Mouse (Mus musculus) testis, adult 2 months (tissue): Measurements from ENCODE around the gene Fam221a. TPM values are rescaled to one million over a fixed set of nuclear protein-coding genes. Genes with fewer than 3 reads are reported as not detected.
A peak's percentile ranks its signal among the peaks of the same experiment; 100 is the strongest.

Experiments used
- H3K27ac ChIP-seq: fragments of 200-500 bp; 2 replicates; pipeline ENCODE4 v1.5.1; 2012; ENCODE audit warnings: low read depth, low read length; ENCODE audit not compliant: control insufficient read depth, insufficient read depth
- H3K27me3 ChIP-seq: fragments of 200-500 bp; 2 replicates; pipeline ENCODE4 v1.6.1; 2012; ENCODE audit warnings: mild to moderate bottlenecking, low read length, moderate library complexity; ENCODE audit not compliant: control insufficient read depth, insufficient read depth
- H3K36me3 ChIP-seq: fragments of 200-500 bp; 2 replicates; pipeline ENCODE4 v1.6.1; 2012; ENCODE audit warnings: mild to moderate bottlenecking, low read length; ENCODE audit not compliant: control insufficient read depth, insufficient read depth
- H3K4me1 ChIP-seq: fragments of 200-500 bp; 2 replicates; pipeline ENCODE4 v1.6.1; 2012; ENCODE audit warnings: low read length; ENCODE audit not compliant: control insufficient read depth, insufficient read depth
- H3K4me3 ChIP-seq: fragments of 200-500 bp; 2 replicates; pipeline ENCODE4 v1.5.1; 2012; ENCODE audit warnings: low read depth, mild to moderate bottlenecking, low read length, moderate library complexity, mixed read lengths; ENCODE audit not compliant: control insufficient read depth
- CTCF ChIP-seq: fragments of 200-500 bp; IDR thresholded peaks from 2 replicates; pipeline ENCODE4 v1.5.1; 2012; ENCODE audit warnings: low read depth, mild to moderate bottlenecking, inconsistent platforms, low read length, moderate library complexity; ENCODE audit not compliant: control insufficient read depth, insufficient read depth, insufficient replicate concordance
- POLR2A ChIP-seq: fragments of 200-500 bp; IDR thresholded peaks from 2 replicates; pipeline ENCODE4 v1.6.1; 2012; ENCODE audit warnings: low read depth, mild to moderate bottlenecking, inconsistent platforms, low read length, moderate library complexity; ENCODE audit not compliant: control insufficient read depth
- polyA plus RNA-seq: library from polyadenylated mRNA; depleted of rRNA; stranded (reverse); fragments of >200 nt; gene quantifications from 2 replicates; pipeline ENCODE4 v1.2.3, GENCODE M21; 2012

The Fam221a gene
- polyA plus RNA-seq, 1 experiment = 20.5 TPM

- no peak overlapping the region for H3K4me3 ChIP-seq
- TF ChIP-seq POLR2A = no peak
- TF ChIP-seq CTCF = no peak
- H3K27me3 ChIP-seq = no peaks in the 10 kb centered on the region
- no peaks in the 10 kb centered on the region for H3K36me3 ChIP-seq
- H3K27ac ChIP-seq = no peak overlapping the region
- no peaks in the 10 kb centered on the region; the same call in 1 of the 2 replicates for H3K4me1 ChIP-seq
These were observed 43.0 kb upstream of the Fam221a start for GRCm38 (mm10) chr6:49324528-49324927.

GRCm38 (mm10) chr6:49325294-49325693, 42.2 kb upstream of the Fam221a start:
- Histone ChIP-seq H3K4me3 (no peak overlapping the region), H3K36me3 (no peaks in the 10 kb centered on the region), H3K27ac (no peak overlapping the region), H3K4me1 (no peaks in the 10 kb centered on the region; the same call in 1 of the 2 replicates), H3K27me3 (no peaks in the 10 kb centered on the region)
- TF ChIP-seq CTCF (no peak), POLR2A (no peak)

GRCm38 (mm10) chr6:49326846-49327245, 40.7 kb upstream of the Fam221a start:
- Histone ChIP-seq H3K36me3 (no peaks in the 10 kb centered on the region), H3K4me3 (no peak overlapping the region), H3K27me3 (no peaks in the 10 kb centered on the region), H3K4me1 (no peaks in the 10 kb centered on the region; the same call in 1 of the 2 replicates), H3K27ac (no peak overlapping the region)
- TF ChIP-seq CTCF (no peak), POLR2A (no peak)

- H3K4me3 ChIP-seq = no peak overlapping the region; the same call in 1 of the 2 replicates
- H3K36me3 ChIP-seq = no peaks in the 10 kb centered on the region; the same call in 1 of the 2 replicates
- no peaks in the 10 kb centered on the region; the same call in 1 of the 2 replicates for H3K4me1 ChIP-seq
- H3K27ac ChIP-seq = no peak overlapping the region
- no peak for TF ChIP-seq POLR2A
- no peak for TF ChIP-seq CTCF
- no peaks in the 10 kb centered on the region for H3K27me3 ChIP-seq
These were observed 36.0 kb upstream of the Fam221a start for GRCm38 (mm10) chr6:49331369-49332059.

- Histone ChIP-seq H3K27me3 (no peaks in the 10 kb centered on the region), H3K4me1 (no peaks in the 10 kb centered on the region; the same call in 1 of the 2 replicates), H3K4me3 (peak overlapping the region; percentile 71), H3K27ac (no peak overlapping the region), H3K36me3 (no peaks in the 10 kb centered on the region; the same call in 1 of the 2 replicates)
- TF ChIP-seq CTCF (no peak), POLR2A (no peak)
These were observed 35.5 kb upstream of the Fam221a start for GRCm38 (mm10) chr6:49332060-49332370.

- no peak overlapping the region for H3K27ac ChIP-seq
- no peaks in the 10 kb centered on the region; the same call in 1 of the 2 replicates for H3K36me3 ChIP-seq
- H3K27me3 ChIP-seq = no peaks in the 10 kb centered on the region
- no peaks in the 10 kb centered on the region for H3K4me1 ChIP-seq
- H3K4me3 ChIP-seq = no peak overlapping the region
- TF ChIP-seq POLR2A = no peak
- TF ChIP-seq CTCF = no peak
These were observed 29.0 kb upstream of the Fam221a start for GRCm38 (mm10) chr6:49338566-49338965.

GRCm38 (mm10) chr6:49339145-49339544, 28.4 kb upstream of the Fam221a start:
- Histone ChIP-seq H3K36me3 (no peaks in the 10 kb centered on the region), H3K27ac (no peak overlapping the region), H3K27me3 (no peaks in the 10 kb centered on the region), H3K4me3 (no peak overlapping the region), H3K4me1 (no peaks in the 10 kb centered on the region)
- no peak for TF ChIP-seq POLR2A
- TF ChIP-seq CTCF = no peak
